Mouse (Mus musculus): ENCODE measurements at regions not wholly inside any gene's neighbourhood (a gene's known extent, or its start where the extent isn't known, plus 50 kb on each side); places are given as distances from the start of the nearest gene placed in this dataset.

- DNase-seq (ENCODE audit: low spot score in 2 of 2), result no peak
- intact Hi-C loops (cut with DNase I), result no loop called here
Measured at GRCm38 (mm10) chr3:73435241-73435640, 273.0 kb downstream of the Bche start.

GRCm38 (mm10) chr3:73434331-73434730 lies 273.9 kb downstream of the Bche start:
- DNase-seq (ENCODE audit: low spot score in 2 of 2), result no peak
- intact Hi-C loops (cut with DNase I), result no loop called here

- intact Hi-C loops (cut with DNase I), result no loop called here
- no peak for DNase-seq (ENCODE audit: low spot score in 2 of 2)
Measured at GRCm38 (mm10) chr3:73409929-73410522, 298.2 kb downstream of the Bche start.

GRCm38 (mm10) chr3:73401395-73401794 lies 306.8 kb downstream of the Bche start:
- peak; percentile 14 to 22 for DNase-seq (ENCODE audit: low spot score in 2 of 2)
- intact Hi-C loops (cut with DNase I), result loop anchor here (5.0 kb wide), 1 partner anchor 334 kb away; no protein-coding TSS in a partner anchor

GRCm38 (mm10) chr3:73395808-73396207 lies 312.4 kb downstream of the Bche start:
- intact Hi-C loops (cut with DNase I), result no loop called here
- no peak for DNase-seq (ENCODE audit: low spot score in 2 of 2)

GRCm38 (mm10) chr3:73389722-73390651 lies 318.2 kb downstream of the Bche start:
- intact Hi-C loops (cut with DNase I), result no loop called here

GRCm38 (mm10) chr3:73354861-73355496 lies 297.4 kb upstream of the Slitrk3 start:
- peak; percentile 13 to 36 for DNase-seq (ENCODE audit: low spot score in 2 of 2)
- intact Hi-C loops (cut with DNase I), result no loop called here

More at GRCm38 (mm10) chr3:73389722-73390651, 318.2 kb downstream of the Bche start:
- no peak for DNase-seq (ENCODE audit: low spot score in 2 of 2)

GRCm38 (mm10) chr3:73343199-73343598 lies 285.6 kb upstream of the Slitrk3 start:
- peak; percentile 57 to 73 for DNase-seq (ENCODE audit: low spot score in 2 of 2)
- intact Hi-C loops (cut with DNase I), result no loop called here

- intact Hi-C loops (cut with DNase I), result no loop called here
- DNase-seq (ENCODE audit: low spot score in 2 of 2), result no peak
Measured at GRCm38 (mm10) chr3:73339730-73340129, 282.1 kb upstream of the Slitrk3 start.

- intact Hi-C loops (cut with DNase I), result no loop called here
- peak in 1 of 2 experiments; percentile 6 for DNase-seq (ENCODE audit: low spot score in 2 of 2)
Measured at GRCm38 (mm10) chr3:73323214-73323613, 265.6 kb upstream of the Slitrk3 start.

Data from left cerebral cortex, postnatal 14 days (tissue).